Mouse (Mus musculus) adrenal gland, postnatal 36 days (tissue): Measurements from ENCODE around the gene Ripor2. TPM values are rescaled to one million over a fixed set of nuclear protein-coding genes. Genes with fewer than 3 reads are reported as not detected.
A peak's percentile ranks its signal among the peaks of the same experiment; 100 is the strongest.

Source experiments
- DNase-seq, 2 experiments: peaks; one replicate each; pipeline ENCODE4 v3.0.0; 2021; ENCODE audit warnings: mixed read lengths in 1 of 2
- total RNA-seq, 2 experiments: library from RNA; stranded (reverse); gene quantifications; 2 replicates each; pipeline ENCODE4 v1.2.3; 2021

Gene Ripor2
- total RNA-seq, 2 experiments from 2014 or later = 2.6 to 4.2 TPM

GRCm38 (mm10) chr13:24617076-24617798, 35.2 kb downstream of the Ripor2 start:
- no peak for DNase-seq

- no peak for DNase-seq
Observed at GRCm38 (mm10) chr13:24617799-24618130, 35.8 kb downstream of the Ripor2 start.

GRCm38 (mm10) chr13:24619711-24620110, 37.7 kb downstream of the Ripor2 start:
- DNase-seq = no peak

- DNase-seq = peak; percentile 74 to 85
Observed at GRCm38 (mm10) chr13:24620439-24620838, 38.5 kb downstream of the Ripor2 start.

- DNase-seq = no peak
Observed at GRCm38 (mm10) chr13:24623631-24624030, 41.6 kb downstream of the Ripor2 start.

GRCm38 (mm10) chr13:24625071-24625470, 43.1 kb downstream of the Ripor2 start:
- no peak for DNase-seq

- no peak for DNase-seq
Observed at GRCm38 (mm10) chr13:24626698-24627436, 44.9 kb downstream of the Ripor2 start.

GRCm38 (mm10) chr13:24628192-24628591, 46.2 kb downstream of the Ripor2 start:
- no peak for DNase-seq

GRCm38 (mm10) chr13:24629073-24629621, 47.2 kb downstream of the Ripor2 start:
- DNase-seq = no peak

- no peak for DNase-seq
Observed at GRCm38 (mm10) chr13:24630364-24630763, 48.4 kb downstream of the Ripor2 start.

GRCm38 (mm10) chr13:24632988-24633577, 51.1 kb downstream of the Ripor2 start:
- no peak for DNase-seq

GRCm38 (mm10) chr13:24634346-24635120, 52.5 kb downstream of the Ripor2 start:
- DNase-seq = no peak

- DNase-seq = peak; percentile 32 to 57
Observed at GRCm38 (mm10) chr13:24638371-24639214, 56.6 kb downstream of the Ripor2 start.

GRCm38 (mm10) chr13:24639215-24640165, 57.5 kb downstream of the Ripor2 start:
- peak; percentile 31 to 57 for DNase-seq

GRCm38 (mm10) chr13:24640166-24640560, 58.2 kb downstream of the Ripor2 start:
- DNase-seq = no peak

- DNase-seq = no peak
Observed at GRCm38 (mm10) chr13:24640836-24641385, 58.9 kb downstream of the Ripor2 start.

- DNase-seq = no peak
Observed at GRCm38 (mm10) chr13:24641491-24642430, 59.8 kb downstream of the Ripor2 start.

GRCm38 (mm10) chr13:24645146-24645545, 63.2 kb downstream of the Ripor2 start:
- no peak for DNase-seq
